Mouse (Mus musculus) small intestine, adult 2 months (tissue): Measurements from ENCODE around the gene Sh3bp1.

ENCODE experiments used
- CTCF ChIP-seq: fragments of 200-500 bp; IDR thresholded peaks from 2 replicates; pipeline ENCODE4 v1.5.1; 2012; ENCODE audit warnings: low read depth, mild to moderate bottlenecking, control low read depth, inconsistent platforms, low read length, moderate library complexity, mixed read lengths; ENCODE audit not compliant: insufficient replicate concordance, insufficient read length; ENCODE audit errors: extremely low read depth
- POLR2A ChIP-seq: fragments of 200-500 bp; IDR thresholded peaks from 2 replicates; pipeline ENCODE4 v1.6.1; 2012; ENCODE audit warnings: low read depth, mild to moderate bottlenecking, control low read depth, inconsistent platforms, low read length, moderate library complexity

- no peak for TF ChIP-seq CTCF
- TF ChIP-seq POLR2A: no peak
These were observed 35.7 kb upstream of the Sh3bp1 start for GRCm38 (mm10) chr15:78863852-78864253.
